Mouse (Mus musculus) ovary, postnatal 10 days (tissue): ENCODE measurements around the gene Mat1a.

Experiments used
- DNase-seq: peaks from one replicate; pipeline ENCODE4 v3.0.0; 2022; ENCODE audit warnings: low spot score

Gene Mat1a

DNA sequence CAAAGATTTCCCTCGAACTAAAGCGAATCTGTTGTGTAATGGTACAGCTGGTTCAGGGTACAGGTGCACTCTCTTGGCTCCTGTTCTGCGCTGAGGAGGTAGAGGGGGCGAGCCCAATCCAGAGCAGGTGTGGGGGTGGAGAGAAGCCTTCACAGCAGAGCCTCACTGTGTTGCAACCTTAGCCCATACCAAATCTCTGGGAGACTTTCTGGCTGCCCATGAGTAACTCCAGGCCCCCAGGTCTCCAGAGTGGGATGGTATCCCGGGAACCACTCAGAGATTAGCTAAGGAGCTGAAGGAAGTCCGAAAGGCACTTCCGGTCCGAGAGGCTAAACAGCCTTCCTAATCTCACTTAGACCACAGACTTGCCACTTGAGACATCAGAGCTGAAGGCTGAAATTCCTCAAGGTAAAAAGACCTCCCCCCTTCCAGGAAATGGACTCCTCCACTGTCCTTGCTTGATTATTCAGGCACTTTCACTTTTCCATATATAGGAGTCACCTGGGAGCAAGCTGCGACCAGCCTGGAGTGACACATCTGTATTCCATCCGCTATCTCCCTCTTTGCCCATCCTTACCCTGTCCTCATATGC is at the start of gene Mat1a:
Mat1a (plus strand) TSS at position 183 of the 592 bp plus-strand sequence.
- DNase-seq, result no peak

DNA sequence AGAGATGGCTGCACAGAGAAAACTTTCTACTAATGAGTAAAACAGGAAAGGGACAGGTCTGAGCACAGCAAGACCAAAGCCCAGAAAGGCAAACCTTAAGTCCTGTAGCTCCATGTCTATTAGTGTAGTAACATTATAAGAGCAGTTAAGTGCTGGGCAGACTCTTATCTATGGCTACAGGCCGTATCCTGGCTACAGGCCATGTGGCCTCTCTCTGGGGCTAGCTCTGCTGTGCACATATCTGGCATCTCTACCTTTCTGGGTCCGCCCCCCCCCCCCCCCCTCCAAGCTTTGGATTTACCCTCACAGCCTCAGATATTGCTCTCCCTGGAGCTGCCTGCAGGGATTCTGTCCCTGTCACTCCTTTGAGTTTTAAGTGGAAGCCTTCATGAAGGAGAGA is 39.7 kb upstream of the Mat1a start:
- DNase-seq, result no peak

DNA sequence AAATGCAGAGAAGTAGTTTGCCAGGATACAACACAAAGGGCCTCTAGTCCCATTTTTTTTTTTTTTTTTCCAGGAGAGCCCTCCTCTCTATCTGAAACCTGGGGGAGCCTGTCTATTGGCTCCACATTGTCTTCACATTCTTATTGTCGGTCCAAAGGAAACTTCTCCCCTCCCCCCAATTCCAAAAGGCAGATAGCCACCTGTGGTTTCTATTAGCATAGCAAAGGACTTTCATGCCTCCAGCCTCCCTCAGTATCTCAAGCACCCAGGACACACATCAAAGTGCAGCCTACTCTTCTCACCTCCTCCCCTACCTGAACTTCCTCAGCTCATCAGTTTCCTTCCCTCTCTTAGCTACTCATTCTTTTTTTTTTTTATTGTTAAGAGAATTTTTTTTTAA is 38.4 kb upstream of the Mat1a start:
- DNase-seq, result no peak

GRCm38 (mm10) chr14:41069108-41069507 is 35.7 kb upstream of the Mat1a start, which contains the start of gene Dydc2:
Gene Dydc2 (minus strand): TSS chr14:41069208.
- no peak for DNase-seq

GRCm38 (mm10) chr14:41070343-41070742 is 34.5 kb upstream of the Mat1a start:
- DNase-seq, result no peak

GRCm38 (mm10) chr14:41072229-41072943 is 32.4 kb upstream of the Mat1a start, which contains the start of gene Dydc1:
Gene Dydc1 (plus strand): TSS chr14:41072911.
- DNase-seq, result peak; percentile 44

DNA sequence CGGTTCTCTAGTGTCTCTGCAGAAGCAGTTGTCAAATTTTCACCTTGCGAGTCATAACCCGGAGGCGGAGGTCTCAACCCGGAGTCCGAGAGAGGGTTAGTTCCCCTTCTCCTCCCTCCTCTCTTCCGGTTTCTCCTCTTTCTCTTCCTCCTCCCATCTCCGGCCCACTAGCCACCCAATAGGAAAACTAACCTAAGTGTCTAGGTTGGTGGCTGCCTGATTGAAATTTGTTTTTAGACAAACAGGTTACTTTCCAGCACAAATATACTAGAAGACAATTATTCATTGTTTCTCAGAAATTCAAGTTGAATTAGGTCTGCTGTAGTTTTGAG is 31.9 kb upstream of the Mat1a start:
- no peak for DNase-seq

- DNase-seq, result no peak
These were observed 22.4 kb upstream of the Mat1a start for GRCm38 (mm10) chr14:41082408-41082807.

DNA sequence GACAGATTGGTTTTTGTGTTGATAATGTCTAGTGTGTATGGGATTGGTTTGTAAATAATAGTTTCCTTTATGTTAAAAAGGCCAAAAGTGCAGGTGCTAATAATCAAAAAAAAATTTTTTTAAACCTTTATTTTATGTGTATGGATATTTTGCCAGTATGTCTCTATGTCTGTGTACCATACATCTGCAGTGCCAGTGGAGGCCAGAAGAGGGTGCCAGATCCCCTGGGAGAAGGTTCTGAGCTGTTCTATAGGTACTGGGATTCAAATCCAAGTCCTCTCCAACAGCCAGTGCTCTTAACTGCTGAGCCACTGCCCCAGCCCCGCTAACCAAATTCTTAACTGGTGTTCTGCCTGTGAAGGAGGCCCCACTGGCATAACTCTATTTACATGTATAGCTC is 17.3 kb upstream of the Mat1a start:
- no peak for DNase-seq

DNA sequence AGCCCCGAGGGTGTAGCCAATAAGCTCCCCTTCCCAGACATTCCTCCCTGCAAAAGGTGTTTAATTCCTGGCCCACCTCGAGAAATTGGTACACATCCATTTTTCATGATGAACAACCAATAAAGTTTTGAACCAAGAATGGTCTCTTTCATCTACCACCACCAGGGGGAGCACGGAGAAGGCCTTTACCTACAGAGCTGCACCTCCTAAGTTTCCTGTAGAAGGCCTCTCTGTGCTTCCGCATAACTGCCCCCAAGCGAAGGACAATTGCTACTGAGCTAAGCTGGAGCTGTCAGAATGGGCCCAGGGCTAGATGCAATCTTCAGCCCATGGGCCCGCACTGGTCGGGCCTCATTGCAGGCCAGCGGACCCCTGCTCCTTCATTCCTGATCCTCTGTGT is 14.1 kb upstream of the Mat1a start:
- no peak for DNase-seq

- no peak for DNase-seq
These were observed 10.7 kb upstream of the Mat1a start for GRCm38 (mm10) chr14:41094114-41094513.

- DNase-seq, result no peak
These were observed 8.5 kb upstream of the Mat1a start for GRCm38 (mm10) chr14:41096296-41096860.

- no peak for DNase-seq
These were observed 6.1 kb upstream of the Mat1a start for GRCm38 (mm10) chr14:41098726-41099125.

- no peak for DNase-seq
These were observed 4.1 kb upstream of the Mat1a start for GRCm38 (mm10) chr14:41100712-41101111.

DNA sequence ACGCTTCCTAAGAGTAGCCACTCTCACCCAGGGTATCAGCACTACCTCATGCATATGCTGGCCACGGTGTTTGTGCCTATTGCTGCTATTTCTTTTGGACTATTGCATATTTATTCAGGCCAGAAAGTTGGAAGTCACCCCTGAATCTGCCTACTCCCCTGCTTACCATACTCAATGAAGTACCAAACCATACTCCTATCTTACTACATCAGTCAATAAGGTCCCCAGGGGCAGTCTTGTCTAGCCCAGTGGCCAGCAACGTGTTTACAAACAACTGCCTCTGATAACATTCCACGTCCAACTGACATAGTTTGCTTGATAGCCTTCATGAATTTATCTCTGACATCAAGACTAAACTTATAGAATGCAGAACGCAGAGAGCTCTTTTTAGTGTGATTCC is 3.6 kb upstream of the Mat1a start:
- DNase-seq, result no peak

DNA sequence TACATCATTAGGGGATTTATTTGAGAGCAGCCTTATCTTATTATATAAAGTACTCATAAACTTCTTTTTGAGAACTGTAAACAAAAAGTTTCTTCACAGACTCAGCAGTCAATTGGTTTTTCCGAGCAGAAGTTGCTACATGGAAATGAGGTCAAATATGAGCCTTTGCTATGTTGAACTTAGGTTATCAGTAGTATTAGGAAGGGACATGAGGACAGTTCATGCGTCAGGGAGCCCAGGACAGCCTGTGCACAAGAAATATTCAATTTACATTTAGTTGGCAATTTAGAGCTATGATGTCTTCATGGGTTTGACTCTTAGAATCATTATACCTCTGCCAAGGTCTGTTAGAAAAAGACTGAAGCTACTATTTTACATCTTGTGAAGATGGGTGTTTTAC is 2.6 kb upstream of the Mat1a start:
- DNase-seq, result no peak

DNA sequence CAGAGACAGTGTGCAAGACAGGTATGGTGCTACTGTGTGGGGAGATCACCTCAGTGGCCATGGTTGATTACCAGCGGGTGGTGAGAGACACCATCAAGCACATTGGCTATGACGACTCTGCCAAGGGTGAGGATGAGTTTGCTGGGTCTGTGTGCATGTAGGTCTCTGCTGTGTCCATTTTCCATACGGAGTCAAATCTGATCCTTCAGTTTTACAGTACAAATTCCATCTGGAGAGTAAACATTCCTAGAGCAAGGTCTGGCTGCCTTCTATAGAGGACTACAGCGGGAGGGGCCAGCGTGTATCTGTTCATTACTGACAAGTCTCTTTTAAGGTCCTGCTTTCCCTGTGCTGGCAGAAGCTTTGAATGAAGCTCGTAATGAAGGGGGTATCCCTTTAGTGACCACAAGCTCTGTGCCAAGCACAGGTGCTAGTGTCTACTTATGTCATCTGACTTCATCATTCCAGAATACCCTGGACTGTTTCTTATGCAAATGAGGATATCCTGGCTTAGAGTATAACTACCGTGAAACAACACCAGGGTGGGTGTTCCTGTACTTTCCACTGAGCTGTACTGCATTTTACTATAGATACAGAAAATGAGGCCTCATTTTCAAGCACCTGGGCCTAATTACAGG is 6.3 kb downstream of the Mat1a start:
- DNase-seq, result no peak

- no peak for DNase-seq
These were observed 8.1 kb downstream of the Mat1a start for GRCm38 (mm10) chr14:41112944-41113343.

DNA sequence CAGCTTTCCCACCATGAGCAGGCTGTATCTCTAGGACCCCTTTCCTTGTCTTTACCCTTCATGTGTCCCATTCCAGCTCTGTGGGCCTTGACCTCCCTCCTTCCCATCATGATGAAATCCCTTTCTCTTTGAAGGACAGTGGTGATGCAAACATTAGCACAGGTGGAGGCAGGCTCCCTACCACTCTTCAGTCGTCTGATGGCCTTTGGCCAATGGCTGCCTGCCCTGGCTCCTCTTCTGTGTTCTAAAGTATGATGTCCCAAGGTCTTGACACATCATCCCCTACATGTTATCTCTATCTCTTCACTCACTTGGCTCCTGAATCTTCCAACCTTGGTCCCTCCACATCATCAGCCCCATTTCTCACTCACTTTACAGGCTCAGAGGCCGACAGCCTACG is 11.4 kb downstream of the Mat1a start:
- DNase-seq, result no peak

DNA sequence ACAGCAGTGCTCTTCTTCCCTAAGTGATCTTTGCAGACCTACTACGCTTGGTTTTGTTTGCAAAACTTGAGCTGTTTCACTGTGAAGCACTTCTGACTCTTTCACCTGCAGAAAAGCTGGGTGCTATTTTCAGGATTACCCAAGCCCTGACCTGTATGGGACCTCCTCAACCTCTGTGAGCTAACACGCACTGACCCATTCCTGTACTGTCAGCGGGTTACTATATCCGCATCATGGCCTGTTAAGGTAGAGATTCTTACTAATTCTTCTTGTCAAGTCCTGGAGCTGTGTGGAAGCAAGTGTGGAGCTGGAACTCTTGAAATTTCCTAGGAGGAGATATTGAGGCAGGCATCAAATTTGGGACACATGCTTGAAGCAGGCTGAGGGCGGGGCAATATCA is 19.8 kb downstream of the Mat1a start:
- no peak for DNase-seq

DNA sequence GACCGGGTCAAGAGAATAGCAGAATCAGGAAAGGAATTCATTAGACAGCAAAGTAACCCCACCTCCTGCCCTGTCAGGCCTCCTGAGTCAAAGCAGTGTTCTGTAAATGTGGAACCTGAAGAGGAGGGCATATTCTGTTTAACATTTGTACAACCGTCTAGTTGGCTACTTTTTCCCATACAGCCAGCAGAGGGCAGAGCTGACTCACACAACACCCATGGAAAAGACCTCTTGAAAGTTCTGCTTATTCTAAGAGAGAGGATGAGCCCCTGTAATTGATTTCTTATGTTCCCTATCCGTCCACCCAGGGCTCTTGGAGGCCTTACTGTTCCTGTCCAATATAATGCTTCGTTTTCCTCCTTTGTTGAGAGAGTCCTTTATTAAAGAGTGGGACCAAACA is 23.2 kb downstream of the Mat1a start:
- DNase-seq, result no peak

GRCm38 (mm10) chr14:41131540-41131939 is 26.7 kb downstream of the Mat1a start, which contains the start of gene Sftpa1:
Gene Sftpa1 (plus strand): TSS chr14:41131782.
- DNase-seq, result no peak

DNA sequence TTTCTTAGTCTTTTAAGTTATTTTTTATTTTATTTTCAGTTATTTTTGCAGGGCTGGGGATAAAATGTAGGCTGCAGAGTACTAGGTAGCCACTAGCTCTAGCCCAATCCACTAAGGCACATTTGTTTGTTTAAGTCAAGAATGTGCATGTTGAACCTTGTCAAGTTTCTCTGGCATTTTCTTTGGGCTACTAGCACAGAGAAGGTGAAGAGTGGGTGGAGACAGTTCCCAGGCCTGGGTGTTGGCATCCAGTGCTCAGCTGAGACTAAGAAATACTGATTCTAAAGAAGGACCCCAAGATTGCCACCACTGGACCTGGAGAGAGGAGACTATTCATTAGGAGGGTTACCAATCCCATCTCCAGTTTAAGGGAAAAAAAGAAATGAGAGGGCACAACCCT is 32.2 kb downstream of the Mat1a start:
- no peak for DNase-seq
